Mouse (Mus musculus) lung, adult 2 months (tissue): ENCODE data around the gene Gm11627.

Source experiments
- CTCF ChIP-seq: fragments of 200-500 bp; IDR thresholded peaks from 2 replicates; pipeline ENCODE4 v1.5.1; 2011; ENCODE audit warnings: mild to moderate bottlenecking, low read length, control low read depth; ENCODE audit not compliant: insufficient read depth
- POLR2A ChIP-seq: fragments of 200-500 bp; IDR thresholded peaks from 2 replicates; pipeline ENCODE4 v1.6.1; 2011; ENCODE audit warnings: low read depth, mild to moderate bottlenecking, control low read depth, low read length, borderline replicate concordance; ENCODE audit errors: extremely low read depth

GRCm38 (mm10) chr11:102627171-102627931, 48.1 kb upstream of the Gm11627 start:
- TF ChIP-seq CTCF = no peak
- TF ChIP-seq POLR2A = no peak
